Mouse (Mus musculus): ENCODE data around the gene Mrps5. TPM values are rescaled to one million over a fixed set of nuclear protein-coding genes. Genes with fewer than 3 reads are reported as not detected.
"Not testable (repeated sequence)": the region's sequence is repeated elsewhere in the genome, so short reads cannot be mapped to it uniquely, and the experiment has no call there.

The Mrps5 gene
- polyA plus RNA-seq, 1 experiment from 2014 or later, result 145 TPM

DNA sequence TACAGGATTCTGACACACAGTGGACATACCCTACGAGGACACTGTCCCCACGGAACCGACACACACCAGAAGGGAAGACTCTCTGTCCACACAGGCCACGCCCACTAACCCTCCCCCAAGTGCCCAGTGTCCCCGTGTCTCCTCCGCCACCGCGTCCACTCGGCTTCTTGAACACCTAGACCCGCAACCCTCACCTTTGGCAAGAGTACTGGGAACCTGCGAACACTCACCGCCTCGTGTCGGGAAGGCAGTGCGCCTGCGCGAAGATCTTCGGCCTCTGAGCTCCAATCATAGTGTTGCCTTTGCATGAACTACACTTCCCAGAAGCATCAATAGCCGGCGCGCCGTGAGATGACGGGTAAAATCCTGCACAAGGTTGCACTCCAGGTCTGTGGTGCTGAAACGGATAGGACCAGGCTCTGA, 2.6 kb upstream of the Mrps5 start:
- Histone ChIP-seq H3K9me3 (no peaks in the 10 kb centered on the region), H3K4me3 (peak overlapping the region; percentile 61), H3K27ac (no peak overlapping the region), H3K36me3 (peaks cover 6% of the 10 kb centered on the region; the same call in 1 of the 2 replicates), H3K27me3 (no peaks in the 10 kb centered on the region), H3K4me1 (peaks cover 24% of the 10 kb centered on the region), H3K9ac (peak overlapping the region; percentile 72), H3K4me2 (replicated peaks) (peak overlapping the region; percentile 71)
- peak; percentile 88 for ATAC-seq (ENCODE audit: low FRiP score, low read depth)
- WGBS, result under 1% methylated on average over 24 of the region's 24 CpGs

- ATAC-seq (ENCODE audit: low FRiP score, low read depth), result no peak
- Histone ChIP-seq H3K4me2 (replicated peaks) (peak overlapping the region; percentile 85), H3K27me3 (no peaks in the 10 kb centered on the region), H3K4me1 (peaks cover 38% of the 10 kb centered on the region), H3K9me3 (no peaks in the 10 kb centered on the region), H3K27ac (peak overlapping the region; percentile 74; the same call in 1 of the 2 replicates), H3K4me3 (peak overlapping the region; percentile 95), H3K36me3 (peaks cover 11% of the 10 kb centered on the region), H3K9ac (peak overlapping the region; percentile 86)
- WGBS, result under 1% methylated on average over 22 of the region's 22 CpGs
Observed at GRCm38 (mm10) chr2:127587514-127587844, 457 bp downstream of the Mrps5 start.

DNA sequence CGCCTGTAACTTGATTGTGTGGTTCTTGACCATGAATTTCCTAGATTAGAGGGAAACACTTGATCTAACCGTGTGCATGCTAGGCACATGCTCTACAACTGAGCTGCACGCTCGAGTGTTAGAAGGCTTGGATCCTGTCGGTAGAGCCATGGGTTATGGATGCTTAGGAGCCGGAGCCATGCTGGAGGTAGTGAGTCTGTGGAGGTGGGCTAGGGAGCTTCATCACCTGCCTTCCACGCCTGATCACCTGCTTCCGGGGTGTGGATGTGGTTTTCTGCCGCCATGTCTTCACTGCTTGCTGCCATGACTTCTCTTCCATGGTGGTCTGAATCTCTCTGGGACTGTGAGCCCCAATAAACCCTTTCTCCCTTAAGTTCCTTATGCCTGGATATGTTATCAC, 1.9 kb downstream of the Mrps5 start:
- Histone ChIP-seq H3K9me3 (no peaks in the 10 kb centered on the region), H3K9ac (no peak overlapping the region), H3K27ac (no peak overlapping the region), H3K36me3 (peaks cover 25% of the 10 kb centered on the region), H3K4me2 (replicated peaks) (peak overlapping the region; percentile 85; the same call in 1 of the 2 replicates), H3K4me3 (no peak overlapping the region), H3K27me3 (no peaks in the 10 kb centered on the region), H3K4me1 (peaks cover 38% of the 10 kb centered on the region)
- no peak for ATAC-seq (ENCODE audit: low FRiP score, low read depth)
- WGBS, result 89% methylated on average over 9 of the region's 9 CpGs

- Histone ChIP-seq H3K4me2 (replicated peaks) (peak overlapping the region; percentile 27), H3K9ac (no peak overlapping the region; the same call in 1 of the 2 replicates), H3K27ac (no peak overlapping the region), H3K4me3 (no peak overlapping the region), H3K4me1 (peaks cover 31% of the 10 kb centered on the region), H3K36me3 (peaks cover 38% of the 10 kb centered on the region), H3K27me3 (no peaks in the 10 kb centered on the region), H3K9me3 (no peaks in the 10 kb centered on the region)
- no peak for ATAC-seq (ENCODE audit: low FRiP score, low read depth)
- WGBS, result 64% methylated on average over 15 of the region's 15 CpGs
Observed at GRCm38 (mm10) chr2:127590204-127590603, 3.2 kb downstream of the Mrps5 start.

DNA sequence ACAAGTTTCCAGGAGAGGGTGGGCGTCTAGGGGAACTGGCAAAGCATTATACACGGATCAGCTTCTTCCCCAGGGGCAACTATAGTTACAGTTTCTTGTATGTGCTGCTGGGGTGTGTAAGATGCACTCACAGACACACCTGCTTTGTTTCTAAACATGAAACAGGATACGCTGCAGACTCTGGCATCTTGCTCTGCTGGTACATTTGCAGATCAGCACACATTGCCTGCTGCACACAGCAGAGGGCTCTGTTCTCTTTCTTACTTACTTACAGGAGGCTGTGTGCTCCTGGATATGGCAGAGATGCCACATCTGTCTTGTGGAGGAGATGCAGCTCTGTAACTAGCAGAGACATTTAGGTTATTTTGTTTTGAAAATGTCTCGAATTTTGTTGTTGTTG, 3.8 kb downstream of the Mrps5 start:
- peaks cover 31% of the 10 kb centered on the region for H3K4me1 ChIP-seq
- H3K27me3 ChIP-seq, result no peaks in the 10 kb centered on the region
- H3K4me2 ChIP-seq (replicated peaks), result peak overlapping the region; percentile 27; the same call in 1 of the 2 replicates
- H3K4me3 ChIP-seq, result no peak overlapping the region
- H3K9me3 ChIP-seq, result no peaks in the 10 kb centered on the region
- no peak overlapping the region for H3K27ac ChIP-seq
- no peak for ATAC-seq (ENCODE audit: low FRiP score, low read depth)
- H3K9ac ChIP-seq, result no peak overlapping the region; the same call in 1 of the 2 replicates
- H3K36me3 ChIP-seq, result peaks cover 44% of the 10 kb centered on the region
- WGBS, result 68% methylated on average over 4 of the region's 4 CpGs

DNA sequence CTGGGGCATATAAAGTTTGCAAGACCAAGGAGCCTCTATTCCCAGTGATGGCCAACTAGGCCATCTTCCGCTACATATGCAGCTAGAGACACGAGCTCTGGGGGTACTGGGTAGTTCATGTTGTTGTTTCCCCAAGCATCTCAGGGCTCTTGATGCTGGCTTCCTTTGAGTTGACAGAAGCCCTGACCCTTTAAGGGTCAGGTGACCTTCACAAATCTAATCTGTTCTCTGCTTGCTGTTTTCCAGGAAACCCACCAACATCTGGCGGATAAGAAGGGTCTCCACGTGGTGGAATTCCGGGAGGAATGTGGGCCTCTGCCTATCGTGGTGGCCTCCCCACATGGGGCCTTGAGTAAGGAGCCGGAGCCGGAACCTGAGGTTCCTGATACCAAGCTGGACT, 16.4 kb downstream of the Mrps5 start:
- 85% methylated on average over 6 of the region's 8 CpGs for WGBS
- not testable (repeated sequence) for H3K4me2 ChIP-seq (replicated peaks); ATAC-seq (ENCODE audit: low FRiP score, low read depth); H3K27ac ChIP-seq; H3K27me3 ChIP-seq; H3K9ac ChIP-seq; H3K9me3 ChIP-seq; H3K4me3 ChIP-seq; H3K4me1 ChIP-seq
- peaks cover 80% of the 10 kb centered on the region for H3K36me3 ChIP-seq

DNA sequence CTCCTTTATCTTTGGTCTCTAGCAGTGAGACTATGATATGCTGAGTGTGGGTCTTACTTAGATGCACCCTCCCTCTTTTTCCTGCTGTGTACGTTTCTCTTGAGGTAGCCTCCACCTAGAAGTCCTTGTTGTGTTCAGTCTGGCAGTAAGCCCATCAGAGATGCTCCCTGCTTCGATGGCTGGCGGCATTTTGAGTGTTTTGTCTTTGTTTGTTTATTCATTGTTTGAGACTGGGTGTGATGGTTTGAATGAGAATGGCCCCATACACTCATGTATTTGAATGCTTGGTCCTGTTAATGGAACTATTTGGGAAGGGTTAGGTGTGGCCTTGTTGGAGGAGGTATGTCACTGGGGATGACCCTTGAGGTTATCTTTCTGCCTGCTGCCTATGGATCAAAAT, 18.2 kb downstream of the Mrps5 start:
- WGBS, result 92% methylated on average over 3 of the region's 3 CpGs
- H3K27ac ChIP-seq, result no peak overlapping the region
- H3K9ac ChIP-seq, result no peak overlapping the region
- ATAC-seq (ENCODE audit: low FRiP score, low read depth), result no peak
- peaks cover 61% of the 10 kb centered on the region for H3K36me3 ChIP-seq
- H3K27me3 ChIP-seq, result no peaks in the 10 kb centered on the region
- no peaks in the 10 kb centered on the region for H3K9me3 ChIP-seq
- H3K4me2 ChIP-seq (replicated peaks), result no peak overlapping the region
- peaks cover 14% of the 10 kb centered on the region for H3K4me1 ChIP-seq
- H3K4me3 ChIP-seq, result no peak overlapping the region

- peaks cover 33% of the 10 kb centered on the region for H3K36me3 ChIP-seq
- no peak overlapping the region for H3K9ac ChIP-seq
- no peak; the same call in 1 of the 2 replicates for ATAC-seq (ENCODE audit: low FRiP score, low read depth)
- H3K4me2 ChIP-seq (replicated peaks), result no peak overlapping the region
- no peak overlapping the region for H3K27ac ChIP-seq
- H3K9me3 ChIP-seq, result no peaks in the 10 kb centered on the region
- no peak overlapping the region for H3K4me3 ChIP-seq
- H3K4me1 ChIP-seq, result peaks cover 14% of the 10 kb centered on the region
- WGBS, result 43% methylated on average over 3 of the region's 3 CpGs
- no peaks in the 10 kb centered on the region for H3K27me3 ChIP-seq
Observed at GRCm38 (mm10) chr2:127608234-127608633, 21.2 kb downstream of the Mrps5 start.

GRCm38 (mm10) chr2:127608986-127609385, 22.0 kb downstream of the Mrps5 start:
- Histone ChIP-seq H3K4me1 (peaks cover 14% of the 10 kb centered on the region), H3K4me2 (replicated peaks) (peak overlapping the region; percentile 29), H3K36me3 (peaks cover 29% of the 10 kb centered on the region), H3K27me3 (no peaks in the 10 kb centered on the region), H3K4me3 (no peak overlapping the region), H3K9ac (no peak overlapping the region), H3K27ac (no peak overlapping the region), H3K9me3 (no peaks in the 10 kb centered on the region)
- 4% methylated on average over 5 of the region's 5 CpGs for WGBS
- ATAC-seq (ENCODE audit: low FRiP score, low read depth), result peak; percentile 83

DNA sequence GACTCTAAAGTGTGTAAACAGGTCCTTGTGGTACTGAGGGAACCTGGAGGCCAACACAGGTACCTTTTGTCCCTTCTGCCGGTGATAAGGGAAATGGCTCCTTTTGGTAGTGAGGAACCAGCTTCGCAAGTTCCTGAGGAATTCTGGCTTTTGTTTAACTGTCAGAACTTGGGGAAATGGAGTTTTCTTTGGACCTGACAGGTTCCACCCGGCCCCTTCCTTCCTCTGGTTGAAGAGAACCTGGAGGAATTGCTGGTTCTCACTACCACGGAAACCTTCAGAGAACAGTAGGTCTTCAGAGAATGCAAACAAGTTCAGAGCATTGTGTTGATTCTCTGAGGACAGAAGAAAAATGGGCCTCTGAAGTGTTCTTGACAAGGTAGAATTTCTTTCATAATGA, 24.4 kb downstream of the Mrps5 start:
- Histone ChIP-seq H3K9ac (no peak overlapping the region), H3K4me1 (peaks cover 14% of the 10 kb centered on the region), H3K27me3 (no peaks in the 10 kb centered on the region), H3K4me2 (replicated peaks) (no peak overlapping the region), H3K27ac (no peak overlapping the region), H3K36me3 (peaks cover 7% of the 10 kb centered on the region; the same call in 1 of the 2 replicates), H3K9me3 (no peaks in the 10 kb centered on the region), H3K4me3 (no peak overlapping the region)
- ATAC-seq (ENCODE audit: low FRiP score, low read depth), result no peak
- WGBS, result 78% methylated on average over 4 of the region's 4 CpGs

DNA sequence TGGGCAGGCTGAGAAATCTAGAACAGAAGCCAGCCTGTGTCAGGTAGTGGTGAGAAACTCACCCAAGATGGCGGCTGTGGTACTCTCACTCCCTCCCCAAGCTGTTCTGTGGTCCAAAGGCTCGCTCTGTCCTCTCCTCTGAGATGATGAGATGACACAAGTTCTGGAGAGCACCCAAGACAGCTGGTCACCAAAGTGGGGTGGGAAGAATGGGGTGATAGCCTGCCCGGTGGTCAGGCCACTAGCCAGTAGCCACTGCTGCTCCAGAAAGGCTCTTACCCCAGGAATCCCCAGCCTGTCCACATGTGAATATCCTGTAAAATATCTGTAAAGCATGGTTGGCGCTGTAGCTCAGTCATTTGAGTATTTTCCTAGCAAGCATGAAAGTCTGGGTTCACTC, 25.3 kb downstream of the Mrps5 start:
- Histone ChIP-seq H3K9me3 (no peaks in the 10 kb centered on the region), H3K27me3 (no peaks in the 10 kb centered on the region), H3K9ac (no peak overlapping the region), H3K4me1 (peaks cover 14% of the 10 kb centered on the region), H3K27ac (no peak overlapping the region), H3K4me2 (replicated peaks) (no peak overlapping the region), H3K36me3 (0 out of 2 replicates have a peak, but pooled peaks cover 1% of the 10 kb centered on the region), H3K4me3 (no peak overlapping the region)
- WGBS, result 88% methylated on average over 4 of the region's 4 CpGs
- ATAC-seq (ENCODE audit: low FRiP score, low read depth), result no peak

- Histone ChIP-seq H3K36me3 (no peaks in the 10 kb centered on the region), H3K9me3 (no peaks in the 10 kb centered on the region), H3K4me2 (replicated peaks) (no peak overlapping the region), H3K4me3 (no peak overlapping the region), H3K9ac (no peak overlapping the region), H3K27me3 (no peaks in the 10 kb centered on the region), H3K4me1 (no peaks in the 10 kb centered on the region), H3K27ac (no peak overlapping the region)
- ATAC-seq (ENCODE audit: low FRiP score, low read depth), result no peak
- 82% methylated on average over 3 of the region's 3 CpGs for WGBS
Observed at GRCm38 (mm10) chr2:127619311-127619710, 32.3 kb downstream of the Mrps5 start.

- H3K4me3 ChIP-seq, result no peak overlapping the region
- no peaks in the 10 kb centered on the region for H3K27me3 ChIP-seq
- H3K36me3 ChIP-seq, result no peaks in the 10 kb centered on the region
- H3K4me2 ChIP-seq (replicated peaks), result no peak overlapping the region
- no peaks in the 10 kb centered on the region for H3K4me1 ChIP-seq
- 24% methylated on average over 3 of the region's 3 CpGs for WGBS
- no peak overlapping the region for H3K27ac ChIP-seq
- no peaks in the 10 kb centered on the region for H3K9me3 ChIP-seq
- no peak overlapping the region for H3K9ac ChIP-seq
- ATAC-seq (ENCODE audit: low FRiP score, low read depth), result no peak
Observed at GRCm38 (mm10) chr2:127622065-127622464, 35.0 kb downstream of the Mrps5 start.

All from limb, embryonic 13.5 days (tissue).